Mouse (Mus musculus) embryonic facial prominence, embryonic 10.5 days (tissue): ENCODE data around the gene Mylk4. TPM values are rescaled to one million over a fixed set of nuclear protein-coding genes. Genes with fewer than 3 reads are reported as not detected.

Source experiments
- DNase-seq: peaks from one replicate; pipeline ENCODE4 v3.0.0-alpha.2; 2017; ENCODE audit warnings: low spot score
- H3K27ac ChIP-seq: fragments of 300-500 bp; sonication (generic); replicated peaks from 2 replicates; pipeline ENCODE4 v1.5.1; 2016; ENCODE audit warnings: mild to moderate bottlenecking
- H3K27me3 ChIP-seq: fragments of 300-500 bp; sonication (generic); replicated peaks from 2 replicates; pipeline ENCODE4 v1.6.1; 2016; ENCODE audit warnings: low read depth, mild to moderate bottlenecking; ENCODE audit not compliant: poor library complexity, severe bottlenecking
- H3K36me3 ChIP-seq: fragments of 300-500 bp; sonication (generic); replicated peaks from 2 replicates; pipeline ENCODE4 v1.6.1; 2016; ENCODE audit warnings: mild to moderate bottlenecking, moderate library complexity
- H3K4me1 ChIP-seq: fragments of 300-500 bp; sonication (generic); 2 replicates; pipeline ENCODE4 v1.6.1; 2016
- H3K4me3 ChIP-seq: fragments of 300-500 bp; sonication (generic); 2 replicates; pipeline ENCODE4 v1.5.1; 2016; ENCODE audit warnings: mild to moderate bottlenecking, moderate library complexity
- H3K9me3 ChIP-seq: fragments of 300-500 bp; sonication (generic); 2 replicates; pipeline ENCODE4 v1.6.1; 2016; ENCODE audit warnings: mild to moderate bottlenecking
- WGBS: fragments of 180-500 bp; shearing (Covaris S2); methylation state at CpG from one replicate; pipeline ENCODE4 v1.1.7; 2016; 5-methylcytosine and 5-hydroxymethylcytosine counted together
- polyA plus RNA-seq: library from polyadenylated mRNA; unstranded; fragments of >200 nt; fragmentation: Nextera tagmentation; extraction: Ambion mirVana; gene quantifications from 2 replicates; pipeline ENCODE4 v1.2.1, GENCODE M21; 2016

The Mylk4 gene
- polyA plus RNA-seq, 1 experiment from 2014 or later, result 0.02 TPM

- no peak for DNase-seq
- Histone ChIP-seq H3K4me3 (no peak overlapping the region), H3K36me3 (no peaks in the 10 kb centered on the region), H3K27ac (no peak overlapping the region), H3K27me3 (no peaks in the 10 kb centered on the region), H3K9me3 (no peaks in the 10 kb centered on the region), H3K4me1 (0 out of 2 replicates have a peak, but pooled peaks cover 3% of the 10 kb centered on the region)
- 81% methylated on average over 7 of the region's 7 CpGs for WGBS
Measured at GRCm38 (mm10) chr13:32741161-32741560, 42.6 kb downstream of the Mylk4 start.

GRCm38 (mm10) chr13:32731283-32731682 lies 52.5 kb downstream of the Mylk4 start:
- Histone ChIP-seq H3K36me3 (no peaks in the 10 kb centered on the region), H3K4me1 (no peaks in the 10 kb centered on the region), H3K27ac (no peak overlapping the region), H3K27me3 (no peaks in the 10 kb centered on the region), H3K4me3 (no peak overlapping the region), H3K9me3 (no peaks in the 10 kb centered on the region)
- no peak for DNase-seq

GRCm38 (mm10) chr13:32724606-32725005 lies 59.1 kb downstream of the Mylk4 start:
- 92% methylated on average over 5 of the region's 5 CpGs for WGBS
- H3K27ac ChIP-seq, result no peak overlapping the region
- no peaks in the 10 kb centered on the region for H3K27me3 ChIP-seq
- no peaks in the 10 kb centered on the region for H3K36me3 ChIP-seq
- no peaks in the 10 kb centered on the region for H3K9me3 ChIP-seq
- no peak for DNase-seq
- H3K4me3 ChIP-seq, result no peak overlapping the region
- H3K4me1 ChIP-seq, result no peaks in the 10 kb centered on the region

- DNase-seq, result no peak
- 94% methylated on average over 4 of the region's 4 CpGs for WGBS
Measured at GRCm38 (mm10) chr13:32721717-32722116, 62.0 kb downstream of the Mylk4 start.

GRCm38 (mm10) chr13:32719284-32719683 lies 64.5 kb downstream of the Mylk4 start:
- H3K4me3 ChIP-seq, result no peak overlapping the region
- 85% methylated on average over 3 of the region's 3 CpGs for WGBS
- no peak overlapping the region for H3K27ac ChIP-seq
- H3K9me3 ChIP-seq, result no peaks in the 10 kb centered on the region
- H3K36me3 ChIP-seq, result no peaks in the 10 kb centered on the region
- no peaks in the 10 kb centered on the region for H3K27me3 ChIP-seq
- no peak for DNase-seq
- no peaks in the 10 kb centered on the region for H3K4me1 ChIP-seq

More at GRCm38 (mm10) chr13:32721717-32722116, 62.0 kb downstream of the Mylk4 start:
- H3K36me3 ChIP-seq, result no peaks in the 10 kb centered on the region
- H3K4me1 ChIP-seq, result no peaks in the 10 kb centered on the region
- H3K4me3 ChIP-seq, result no peak overlapping the region
- no peaks in the 10 kb centered on the region for H3K27me3 ChIP-seq
- H3K9me3 ChIP-seq, result no peaks in the 10 kb centered on the region
- H3K27ac ChIP-seq, result no peak overlapping the region

- H3K27me3 ChIP-seq, result no peaks in the 10 kb centered on the region
- H3K36me3 ChIP-seq, result no peaks in the 10 kb centered on the region
- H3K4me1 ChIP-seq, result no peaks in the 10 kb centered on the region
- DNase-seq, result no peak
- 87% methylated on average over 5 of the region's 5 CpGs for WGBS
- no peak overlapping the region for H3K27ac ChIP-seq
- H3K4me3 ChIP-seq, result no peak overlapping the region
- no peaks in the 10 kb centered on the region for H3K9me3 ChIP-seq
Measured at GRCm38 (mm10) chr13:32717709-32718108, 66.0 kb downstream of the Mylk4 start.

GRCm38 (mm10) chr13:32712568-32712967 lies 71.2 kb downstream of the Mylk4 start:
- no peaks in the 10 kb centered on the region for H3K36me3 ChIP-seq
- no peak overlapping the region for H3K4me3 ChIP-seq
- H3K9me3 ChIP-seq, result no peaks in the 10 kb centered on the region
- no peak for DNase-seq
- no peaks in the 10 kb centered on the region for H3K27me3 ChIP-seq
- 91% methylated on average over 3 of the region's 3 CpGs for WGBS
- H3K27ac ChIP-seq, result no peak overlapping the region
- no peaks in the 10 kb centered on the region for H3K4me1 ChIP-seq

- Histone ChIP-seq H3K4me3 (no peak overlapping the region), H3K27me3 (0 out of 2 replicates have a peak, but pooled peaks cover 6% of the 10 kb centered on the region), H3K4me1 (peaks cover 14% of the 10 kb centered on the region), H3K9me3 (no peaks in the 10 kb centered on the region), H3K27ac (no peak overlapping the region), H3K36me3 (no peaks in the 10 kb centered on the region)
- no peak for DNase-seq
- 88% methylated on average over 2 of the region's 2 CpGs for WGBS
Measured at GRCm38 (mm10) chr13:32707894-32708293, 75.9 kb downstream of the Mylk4 start.

- H3K27me3 ChIP-seq, result 0 out of 2 replicates have a peak, but pooled peaks cover 13% of the 10 kb centered on the region
- H3K4me3 ChIP-seq, result no peak overlapping the region
- whole genome bisulfite sequencing, result 67% methylated on average over 10 of the region's 10 CpGs
- peaks cover 14% of the 10 kb centered on the region for H3K4me1 ChIP-seq
- DNase-seq, result peak; percentile 48
- H3K9me3 ChIP-seq, result no peaks in the 10 kb centered on the region
- H3K27ac ChIP-seq, result peak overlapping the region; percentile 54; the same call in 1 of the 2 replicates
- no peaks in the 10 kb centered on the region for H3K36me3 ChIP-seq
Measured at GRCm38 (mm10) chr13:32706651-32707288, 77.0 kb downstream of the Mylk4 start.

GRCm38 (mm10) chr13:32705315-32705714 lies 78.4 kb downstream of the Mylk4 start:
- Histone ChIP-seq H3K27me3 (0 out of 2 replicates have a peak, but pooled peaks cover 13% of the 10 kb centered on the region), H3K27ac (no peak overlapping the region), H3K36me3 (no peaks in the 10 kb centered on the region), H3K4me1 (peaks cover 14% of the 10 kb centered on the region), H3K4me3 (no peak overlapping the region), H3K9me3 (no peaks in the 10 kb centered on the region)
- no peak for DNase-seq
- WGBS, result 27% methylated on average over 1 of the region's 1 CpGs

- peak; percentile 50 for DNase-seq
- no peaks in the 10 kb centered on the region for H3K9me3 ChIP-seq
- H3K27me3 ChIP-seq, result 0 out of 2 replicates have a peak, but pooled peaks cover 13% of the 10 kb centered on the region
- no peaks in the 10 kb centered on the region for H3K36me3 ChIP-seq
- 51% methylated on average over 2 of the region's 2 CpGs for WGBS
- H3K4me3 ChIP-seq, result no peak overlapping the region
- peaks cover 14% of the 10 kb centered on the region for H3K4me1 ChIP-seq
- H3K27ac ChIP-seq, result no peak overlapping the region
Measured at GRCm38 (mm10) chr13:32704911-32705310, 78.8 kb downstream of the Mylk4 start.

GRCm38 (mm10) chr13:32701564-32701963 lies 82.2 kb downstream of the Mylk4 start:
- Histone ChIP-seq H3K4me3 (no peak overlapping the region), H3K27me3 (0 out of 2 replicates have a peak, but pooled peaks cover 13% of the 10 kb centered on the region), H3K36me3 (no peaks in the 10 kb centered on the region), H3K27ac (no peak overlapping the region), H3K9me3 (no peaks in the 10 kb centered on the region), H3K4me1 (peaks cover 11% of the 10 kb centered on the region)
- DNase-seq, result no peak
- 83% methylated on average over 1 of the region's 1 CpGs for WGBS

GRCm38 (mm10) chr13:32699376-32699775 lies 84.4 kb downstream of the Mylk4 start:
- Histone ChIP-seq H3K27me3 (0 out of 2 replicates have a peak, but pooled peaks cover 13% of the 10 kb centered on the region), H3K27ac (no peak overlapping the region), H3K4me3 (no peak overlapping the region), H3K9me3 (no peaks in the 10 kb centered on the region), H3K36me3 (no peaks in the 10 kb centered on the region), H3K4me1 (no peaks in the 10 kb centered on the region)
- WGBS, result 96% methylated on average over 1 of the region's 1 CpGs
- DNase-seq, result no peak
